Mouse (Mus musculus) megakaryocyte-erythroid progenitor cell, adult 5-6 weeks (primary cell): Measurements from ENCODE around the gene Megf6. TPM values are rescaled to one million over a fixed set of nuclear protein-coding genes. Genes with fewer than 3 reads are reported as not detected.

Source experiments
- ATAC-seq: replicated peaks from 2 replicates; pipeline ENCODE4 v1.8.0; 2016; ENCODE audit warnings: mild to moderate bottlenecking, inconsistent platforms; ENCODE audit not compliant: severe bottlenecking, poor library complexity, low FRiP score, low TSS enrichment
- total RNA-seq, 2 experiments: library from RNA; stranded (forward) in 1 of 2; stranded (reverse) in 1 of 2; fragments of 200-1000, 215-1000 nt in 1 of 2; fragments of >200 nt in 1 of 2; fragmentation: Nextera tagmentation in 1 of 2; gene quantifications; 2 replicates each; pipeline ENCODE4 v1.2.3; 2014 to 2017

Gene Megf6
- total RNA-seq, 2 experiments from 2014 or later = 0.37 to 0.38 TPM

GRCm38 (mm10) chr4:154157970-154158662, 12.4 kb upstream of the Megf6 start:
- no peak for ATAC-seq

- ATAC-seq = peak; percentile 29
Observed at GRCm38 (mm10) chr4:154159002-154159401, 11.5 kb upstream of the Megf6 start.

- no peak for ATAC-seq
Observed at GRCm38 (mm10) chr4:154159961-154160537, 10.5 kb upstream of the Megf6 start.

- peak; percentile 78 for ATAC-seq
Observed at GRCm38 (mm10) chr4:154160538-154161390, 9.8 kb upstream of the Megf6 start, which contains the start of gene Tprgl. Gene Tprgl (minus strand): TSS chr4:154160666.

GRCm38 (mm10) chr4:154163296-154163695, 7.2 kb upstream of the Megf6 start:
- 0 out of 2 replicates have a peak, but pooled peaks have one; percentile 8 for ATAC-seq

GRCm38 (mm10) chr4:154167053-154167452, 3.5 kb upstream of the Megf6 start:
- 0 out of 2 replicates have a peak, but pooled peaks have one; percentile 42 for ATAC-seq

GRCm38 (mm10) chr4:154170021-154170420, 509 bp upstream of the Megf6 start:
- ATAC-seq = no peak

GRCm38 (mm10) chr4:154171151-154171930, 811 bp downstream of the Megf6 start:
- ATAC-seq = no peak

- ATAC-seq = no peak
Observed at GRCm38 (mm10) chr4:154171931-154172604, 1.5 kb downstream of the Megf6 start.

- no peak for ATAC-seq
Observed at GRCm38 (mm10) chr4:154177257-154177656, 6.7 kb downstream of the Megf6 start.

- no peak for ATAC-seq
Observed at GRCm38 (mm10) chr4:154181001-154181400, 10.5 kb downstream of the Megf6 start.

- ATAC-seq = no peak
Observed at GRCm38 (mm10) chr4:154183566-154183965, 13.0 kb downstream of the Megf6 start.

- ATAC-seq = no peak
Observed at GRCm38 (mm10) chr4:154185001-154185400, 14.5 kb downstream of the Megf6 start.

GRCm38 (mm10) chr4:154186002-154186537, 15.5 kb downstream of the Megf6 start:
- ATAC-seq = no peak

- ATAC-seq = no peak
Observed at GRCm38 (mm10) chr4:154188948-154189347, 18.4 kb downstream of the Megf6 start.

- no peak for ATAC-seq
Observed at GRCm38 (mm10) chr4:154197961-154198360, 27.4 kb downstream of the Megf6 start.

- no peak for ATAC-seq
Observed at GRCm38 (mm10) chr4:154198377-154198961, 27.9 kb downstream of the Megf6 start.

- no peak for ATAC-seq
Observed at GRCm38 (mm10) chr4:154201511-154201910, 31.0 kb downstream of the Megf6 start.
